Mouse (Mus musculus) spleen, adult 2 months (tissue): ENCODE results near the gene Sec61a2. TPM values are rescaled to one million over a fixed set of nuclear protein-coding genes. Genes with fewer than 3 reads are reported as not detected.

Experiments
- DNase-seq, 2 experiments: peaks; one replicate each; pipeline versions ENCODE4 v3.0.0 to v3.0.0-alpha.2; 2012 to 2021; ENCODE audit warnings: low spot score in 2 of 2, low read depth in 1 of 2
- H3K27ac ChIP-seq: fragments of 200-500 bp; 2 replicates; pipeline ENCODE4 v1.5.1; 2012; ENCODE audit warnings: low read length, inconsistent platforms; ENCODE audit not compliant: insufficient read depth
- H3K27me3 ChIP-seq: fragments of 200-500 bp; 2 replicates; pipeline ENCODE4 v1.6.1; 2012; ENCODE audit warnings: mild to moderate bottlenecking, moderate library complexity, low read length, inconsistent platforms; ENCODE audit not compliant: control insufficient read depth, insufficient read depth
- H3K36me3 ChIP-seq: fragments of 200-500 bp; 2 replicates; pipeline ENCODE4 v1.6.1; 2012; ENCODE audit warnings: mild to moderate bottlenecking, low read length, inconsistent platforms; ENCODE audit not compliant: control insufficient read depth, insufficient read depth
- H3K4me1 ChIP-seq: fragments of 200-500 bp; 2 replicates; pipeline ENCODE4 v1.6.1; 2011; ENCODE audit warnings: inconsistent platforms; ENCODE audit not compliant: control insufficient read depth, insufficient read depth, insufficient read length
- H3K4me3 ChIP-seq: fragments of 200-500 bp; 2 replicates; pipeline ENCODE4 v1.5.1; 2011; ENCODE audit warnings: mild to moderate bottlenecking, inconsistent platforms; ENCODE audit not compliant: insufficient read depth, insufficient read length; ENCODE audit errors: extremely low read depth
- CTCF ChIP-seq: fragments of 200-500 bp; IDR thresholded peaks from 2 replicates; pipeline ENCODE4 v1.5.1; 2011; ENCODE audit warnings: mild to moderate bottlenecking, inconsistent platforms; ENCODE audit not compliant: insufficient read depth, insufficient read length, insufficient replicate concordance; ENCODE audit errors: extremely low read depth
- POLR2A ChIP-seq: fragments of 200-500 bp; IDR thresholded peaks from 2 replicates; pipeline ENCODE4 v1.6.1; 2011; ENCODE audit warnings: low read depth, low read length, inconsistent platforms
- WGBS: fragments of 180-500 bp; shearing (Covaris S2); methylation state at CpG from one replicate; pipeline ENCODE4 v1.1.7; 2018; 5-methylcytosine and 5-hydroxymethylcytosine counted together
- polyA plus RNA-seq: library from polyadenylated mRNA; depleted of rRNA; stranded (reverse); fragments of >200 nt; gene quantifications from 2 replicates; pipeline ENCODE4 v1.2.3, GENCODE M21; 2012

Gene Sec61a2
- polyA plus RNA-seq, 1 experiment: 12.8 TPM

GRCm38 (mm10) chr2:5923786-5924185 is 28.6 kb upstream of the Sec61a2 start:
- TF ChIP-seq CTCF (no peak), POLR2A (no peak)
- WGBS: 87% methylated on average over 9 of the region's 9 CpGs
- DNase-seq: no peak
- Histone ChIP-seq H3K27ac (no peak overlapping the region), H3K36me3 (no peaks in the 10 kb centered on the region), H3K27me3 (no peaks in the 10 kb centered on the region), H3K4me1 (no peaks in the 10 kb centered on the region), H3K4me3 (no peak overlapping the region)

DNA sequence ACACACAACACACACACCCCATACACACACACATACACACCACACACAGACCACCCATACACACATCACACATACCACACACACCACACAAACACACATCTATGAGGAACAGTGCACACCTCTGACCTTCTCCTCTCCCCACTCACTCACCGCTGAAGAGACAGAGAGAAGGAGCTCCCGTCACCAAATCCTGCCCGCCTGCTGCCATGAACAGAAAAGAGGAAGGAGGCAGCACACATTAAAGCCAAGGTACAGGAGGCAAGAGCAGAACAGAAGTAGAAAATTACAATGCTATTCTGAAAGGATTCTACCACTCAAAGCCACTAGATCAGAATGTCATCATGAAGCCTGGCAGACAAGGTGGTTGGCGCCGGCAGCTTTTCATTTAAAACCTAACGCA is 27.6 kb upstream of the Sec61a2 start:
- H3K27me3 ChIP-seq: no peaks in the 10 kb centered on the region
- no peaks in the 10 kb centered on the region for H3K4me1 ChIP-seq
- no peaks in the 10 kb centered on the region for H3K36me3 ChIP-seq
- no peak overlapping the region for H3K27ac ChIP-seq
- TF ChIP-seq CTCF (no peak), POLR2A (no peak)
- DNase-seq: no peak
- WGBS: 52% methylated on average over 6 of the region's 6 CpGs
- H3K4me3 ChIP-seq: no peak overlapping the region

- Histone ChIP-seq H3K36me3 (no peaks in the 10 kb centered on the region), H3K27ac (no peak overlapping the region), H3K4me1 (no peaks in the 10 kb centered on the region), H3K4me3 (no peak overlapping the region), H3K27me3 (no peaks in the 10 kb centered on the region)
- DNase-seq: no peak
- 88% methylated on average over 16 of the region's 16 CpGs for WGBS
- TF ChIP-seq POLR2A: no peak
- no peak for TF ChIP-seq CTCF
These were observed 16.2 kb upstream of the Sec61a2 start for GRCm38 (mm10) chr2:5911282-5911965.

DNA sequence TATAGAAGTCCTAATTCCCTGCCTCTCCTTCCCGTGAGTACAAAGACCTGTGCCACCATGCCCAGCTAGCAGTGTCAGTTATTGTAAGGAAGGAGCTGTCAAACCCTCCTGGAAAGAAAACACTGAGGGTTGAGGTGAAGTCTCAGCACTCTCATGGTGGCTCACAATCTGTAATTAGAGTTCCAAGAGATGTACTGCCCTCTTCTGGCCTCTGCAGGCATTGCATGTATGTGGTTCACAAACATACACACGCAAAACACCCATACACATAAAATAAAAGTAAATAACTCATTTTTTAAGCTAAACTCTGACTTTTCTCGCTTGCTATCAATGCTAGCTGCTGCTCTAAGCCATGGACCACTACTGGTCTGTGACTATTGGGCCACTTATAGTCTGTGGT is 11.4 kb upstream of the Sec61a2 start:
- no peak for TF ChIP-seq POLR2A
- peak; percentile 40; the same call in 1 of the 2 replicates for TF ChIP-seq CTCF
- no peak overlapping the region for H3K27ac ChIP-seq
- no peaks in the 10 kb centered on the region for H3K4me1 ChIP-seq
- peak; percentile 32 to 44 for DNase-seq
- no peak overlapping the region for H3K4me3 ChIP-seq
- H3K27me3 ChIP-seq: no peaks in the 10 kb centered on the region
- no peaks in the 10 kb centered on the region for H3K36me3 ChIP-seq
- WGBS: 73% methylated on average over 3 of the region's 3 CpGs

DNA sequence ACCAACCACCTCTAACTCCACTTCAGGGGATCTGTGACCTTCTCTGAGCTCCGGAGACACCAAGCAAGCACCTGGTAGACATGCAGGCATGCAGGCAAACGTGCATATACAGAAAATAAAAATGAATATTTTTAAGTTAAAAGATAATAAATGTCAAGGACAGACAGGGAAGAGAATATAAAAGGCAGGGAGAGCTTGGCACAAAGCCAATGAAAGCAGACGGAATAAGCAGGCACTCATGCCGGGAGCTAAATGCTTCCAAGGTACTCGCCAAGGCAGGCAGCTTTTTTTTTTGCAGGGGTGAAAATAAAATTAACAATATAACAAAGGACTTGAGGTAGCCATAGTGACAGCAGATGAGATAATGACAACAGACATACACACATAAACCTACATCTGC is 10.9 kb upstream of the Sec61a2 start:
- no peak overlapping the region for H3K4me3 ChIP-seq
- H3K36me3 ChIP-seq: no peaks in the 10 kb centered on the region
- no peak overlapping the region for H3K27ac ChIP-seq
- H3K27me3 ChIP-seq: no peaks in the 10 kb centered on the region
- 79% methylated on average over 5 of the region's 5 CpGs for WGBS
- no peaks in the 10 kb centered on the region for H3K4me1 ChIP-seq
- DNase-seq: no peak
- TF ChIP-seq POLR2A: no peak
- TF ChIP-seq CTCF: no peak

DNA sequence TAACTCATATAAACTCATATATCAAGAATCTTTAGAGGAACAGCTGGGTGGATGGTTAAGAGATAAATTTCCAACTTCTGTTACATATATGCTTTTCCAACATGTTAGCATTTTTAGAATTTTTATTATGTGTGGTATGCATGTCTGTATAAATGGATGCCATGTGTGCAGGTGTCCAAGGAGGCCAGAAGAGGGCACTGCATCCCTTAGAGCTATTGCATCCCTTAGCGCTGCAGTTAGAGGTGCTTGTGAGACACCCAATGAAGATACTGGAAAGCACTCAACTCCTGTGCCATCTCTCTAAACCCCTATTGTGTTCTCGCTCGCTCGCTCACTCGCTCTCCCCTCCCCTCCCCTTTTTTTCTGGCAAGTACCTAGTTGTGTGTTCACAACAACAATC is 4.9 kb upstream of the Sec61a2 start:
- Histone ChIP-seq H3K4me3 (no peak overlapping the region), H3K27ac (no peak overlapping the region), H3K4me1 (no peaks in the 10 kb centered on the region), H3K36me3 (no peaks in the 10 kb centered on the region), H3K27me3 (no peaks in the 10 kb centered on the region)
- WGBS: 84% methylated on average over 5 of the region's 5 CpGs
- DNase-seq: peak; percentile 18 to 32
- TF ChIP-seq CTCF: peak; percentile 54; the same call in 1 of the 2 replicates
- no peak for TF ChIP-seq POLR2A

DNA sequence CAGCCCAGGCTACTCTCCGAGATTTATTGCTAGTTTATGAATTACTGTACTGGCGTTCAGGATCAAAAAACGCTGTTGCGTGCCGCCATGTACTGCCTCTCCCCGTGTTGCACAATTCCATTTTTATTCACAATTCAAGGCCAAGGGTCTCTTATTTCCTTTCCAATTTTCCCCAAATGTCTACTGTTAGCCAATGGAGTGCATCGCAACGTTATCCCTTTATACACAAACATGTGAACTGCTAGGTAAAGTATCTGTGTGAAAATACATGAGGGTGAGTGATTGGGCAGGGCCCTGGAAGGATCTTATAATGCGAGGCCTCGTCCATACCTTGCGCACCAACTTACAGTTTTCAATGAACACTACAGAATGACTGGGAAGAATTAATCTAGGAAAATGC is 936 bp downstream of the Sec61a2 start:
- no peak for DNase-seq
- Histone ChIP-seq H3K4me1 (no peaks in the 10 kb centered on the region; the same call in 1 of the 2 replicates), H3K27me3 (no peaks in the 10 kb centered on the region), H3K4me3 (no peak overlapping the region), H3K36me3 (peaks cover 1% of the 10 kb centered on the region; the same call in 1 of the 2 replicates), H3K27ac (no peak overlapping the region)
- TF ChIP-seq POLR2A (no peak), CTCF (no peak)
- 74% methylated on average over 11 of the region's 11 CpGs for WGBS
